Mouse (Mus musculus): ENCODE measurements around the gene Babam2. TPM values are rescaled to one million over a fixed set of nuclear protein-coding genes. Genes with fewer than 3 reads are reported as not detected.

The Babam2 gene
- total RNA-seq, 1 experiment, result 33.9 TPM

GRCm38 (mm10) chr5:31998806-31999205, 301.3 kb downstream of the Babam2 start:
- no peaks in the 10 kb centered on the region for H3K9me3 ChIP-seq (ENCODE audit: control insufficient read depth, insufficient read depth, low read depth, low read length)
- no peak overlapping the region for H3K9ac ChIP-seq (ENCODE audit: insufficient read depth, low read depth, low read length, poor library complexity, severe bottlenecking)
- in situ Hi-C loops (cut with MboI; ENCODE audit: low sequenced_read_pairs in 2 of 2, unreplicated experiment in 2 of 2), result no loop called here
- TF ChIP-seq CHD2 (IDR thresholded peaks at IDR 0.05; ENCODE audit: low read depth, low read length) (no peak), MAFK (IDR thresholded peaks at IDR 0.05; ENCODE audit: insufficient read depth, low read depth, low read length) (no peak), HCFC1 (IDR thresholded peaks at IDR 0.05; ENCODE audit: borderline replicate concordance, insufficient read depth, low read length) (no peak), ZC3H11A (IDR thresholded peaks at IDR 0.05; ENCODE audit: borderline replicate concordance, low read depth, low read length) (no peak), ZNF384 (IDR thresholded peaks at IDR 0.05; ENCODE audit: low read depth, low read length) (no peak)
- H3K4me1 ChIP-seq (ENCODE audit: control insufficient read depth in 2 of 2, insufficient read depth in 2 of 2, low read length in 2 of 2, poor library complexity in 1 of 2), result no peaks in the 10 kb centered on the region
- no peak overlapping the region for H3K4me3 ChIP-seq (ENCODE audit: insufficient read depth in 1 of 2, low read depth in 1 of 2, low read length in 2 of 2, poor library complexity in 1 of 2, severe bottlenecking in 1 of 2)
- no peak overlapping the region for H3K27ac ChIP-seq (ENCODE audit: insufficient read depth, low read depth, low read length, poor library complexity, severe bottlenecking)
- no peaks in the 10 kb centered on the region for H3K36me3 ChIP-seq (ENCODE audit: control insufficient read depth, insufficient read depth, low read length, poor library complexity, severe bottlenecking)
- no peak for DNase-seq (ENCODE audit: low read depth, low spot score)

DNA sequence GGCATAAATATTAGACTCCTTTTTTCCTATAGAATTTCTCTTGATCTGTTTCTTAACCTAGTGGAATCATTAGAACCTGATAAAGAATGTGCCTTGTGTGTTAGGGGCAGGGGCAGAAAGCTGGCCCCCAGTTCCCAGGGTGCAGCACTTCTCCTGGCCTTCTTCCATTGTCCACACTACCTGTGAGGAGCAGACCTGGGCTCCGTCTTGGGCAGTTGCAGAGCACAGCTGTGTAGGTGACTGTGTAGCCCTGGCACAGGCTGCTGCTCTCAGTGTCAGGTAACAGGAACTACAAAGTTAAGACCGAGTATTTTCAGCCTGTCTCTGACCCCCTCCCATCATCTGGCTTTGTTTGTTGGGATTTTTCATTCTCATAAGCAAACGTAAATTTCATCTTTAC, 302.6 kb downstream of the Babam2 start:
- Histone ChIP-seq H3K9ac (ENCODE audit: insufficient read depth, low read depth, low read length, poor library complexity, severe bottlenecking) (no peak overlapping the region), H3K27ac (ENCODE audit: insufficient read depth, low read depth, low read length, poor library complexity, severe bottlenecking) (no peak overlapping the region), H3K9me3 (ENCODE audit: control insufficient read depth, insufficient read depth, low read depth, low read length) (no peaks in the 10 kb centered on the region), H3K4me3 (ENCODE audit: insufficient read depth in 1 of 2, low read depth in 1 of 2, low read length in 2 of 2, poor library complexity in 1 of 2, severe bottlenecking in 1 of 2) (no peak overlapping the region), H3K36me3 (ENCODE audit: control insufficient read depth, insufficient read depth, low read length, poor library complexity, severe bottlenecking) (no peaks in the 10 kb centered on the region), H3K4me1 (ENCODE audit: control insufficient read depth in 2 of 2, insufficient read depth in 2 of 2, low read length in 2 of 2, poor library complexity in 1 of 2) (no peaks in the 10 kb centered on the region)
- no peak for DNase-seq (ENCODE audit: low read depth, low spot score)
- in situ Hi-C loops (cut with MboI; ENCODE audit: low sequenced_read_pairs in 2 of 2, unreplicated experiment in 2 of 2), result no loop called here
- TF ChIP-seq MAFK (IDR thresholded peaks at IDR 0.05; ENCODE audit: insufficient read depth, low read depth, low read length), result no peak
- no peak for TF ChIP-seq HCFC1 (IDR thresholded peaks at IDR 0.05; ENCODE audit: borderline replicate concordance, insufficient read depth, low read length)
- no peak for TF ChIP-seq CHD2 (IDR thresholded peaks at IDR 0.05; ENCODE audit: low read depth, low read length)
- no peak for TF ChIP-seq ZC3H11A (IDR thresholded peaks at IDR 0.05; ENCODE audit: borderline replicate concordance, low read depth, low read length)
- no peak for TF ChIP-seq ZNF384 (IDR thresholded peaks at IDR 0.05; ENCODE audit: low read depth, low read length)

GRCm38 (mm10) chr5:32001266-32001665, 303.8 kb downstream of the Babam2 start:
- Histone ChIP-seq H3K9ac (ENCODE audit: insufficient read depth, low read depth, low read length, poor library complexity, severe bottlenecking) (no peak overlapping the region), H3K4me3 (ENCODE audit: insufficient read depth in 1 of 2, low read depth in 1 of 2, low read length in 2 of 2, poor library complexity in 1 of 2, severe bottlenecking in 1 of 2) (no peak overlapping the region), H3K27ac (ENCODE audit: insufficient read depth, low read depth, low read length, poor library complexity, severe bottlenecking) (no peak overlapping the region), H3K9me3 (ENCODE audit: control insufficient read depth, insufficient read depth, low read depth, low read length) (no peaks in the 10 kb centered on the region), H3K4me1 (ENCODE audit: control insufficient read depth in 2 of 2, insufficient read depth in 2 of 2, low read length in 2 of 2, poor library complexity in 1 of 2) (no peaks in the 10 kb centered on the region), H3K36me3 (ENCODE audit: control insufficient read depth, insufficient read depth, low read length, poor library complexity, severe bottlenecking) (no peaks in the 10 kb centered on the region)
- no peak for DNase-seq (ENCODE audit: low read depth, low spot score)
- in situ Hi-C loops (cut with MboI; ENCODE audit: low sequenced_read_pairs in 2 of 2, unreplicated experiment in 2 of 2), result no loop called here
- TF ChIP-seq ZNF384 (IDR thresholded peaks at IDR 0.05; ENCODE audit: low read depth, low read length), result no peak
- TF ChIP-seq HCFC1 (IDR thresholded peaks at IDR 0.05; ENCODE audit: borderline replicate concordance, insufficient read depth, low read length), result no peak
- no peak for TF ChIP-seq CHD2 (IDR thresholded peaks at IDR 0.05; ENCODE audit: low read depth, low read length)
- TF ChIP-seq ZC3H11A (IDR thresholded peaks at IDR 0.05; ENCODE audit: borderline replicate concordance, low read depth, low read length), result no peak
- TF ChIP-seq MAFK (IDR thresholded peaks at IDR 0.05; ENCODE audit: insufficient read depth, low read depth, low read length), result no peak

DNA sequence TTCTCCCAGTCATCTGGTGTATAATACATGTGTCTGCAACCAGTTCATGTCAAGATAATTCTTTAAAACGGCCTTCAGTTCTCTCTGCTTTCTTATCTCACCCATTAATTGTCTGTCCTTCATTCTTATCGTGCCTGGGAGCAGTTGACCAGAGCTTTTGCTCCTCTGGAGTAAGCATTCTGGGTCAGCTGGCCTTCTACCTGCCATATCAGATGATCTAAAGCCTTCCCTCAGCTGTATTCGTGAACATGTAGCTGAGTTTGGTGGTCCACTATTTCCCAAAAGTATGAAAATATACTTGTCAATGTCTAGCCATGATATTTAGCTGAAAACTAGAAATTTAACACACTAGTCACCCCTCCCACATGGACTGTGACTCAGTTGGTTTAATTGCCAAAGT, 304.3 kb downstream of the Babam2 start:
- Histone ChIP-seq H3K9ac (ENCODE audit: insufficient read depth, low read depth, low read length, poor library complexity, severe bottlenecking) (no peak overlapping the region), H3K36me3 (ENCODE audit: control insufficient read depth, insufficient read depth, low read length, poor library complexity, severe bottlenecking) (no peaks in the 10 kb centered on the region), H3K4me3 (ENCODE audit: insufficient read depth in 1 of 2, low read depth in 1 of 2, low read length in 2 of 2, poor library complexity in 1 of 2, severe bottlenecking in 1 of 2) (no peak overlapping the region), H3K27ac (ENCODE audit: insufficient read depth, low read depth, low read length, poor library complexity, severe bottlenecking) (no peak overlapping the region), H3K4me1 (ENCODE audit: control insufficient read depth in 2 of 2, insufficient read depth in 2 of 2, low read length in 2 of 2, poor library complexity in 1 of 2) (no peaks in the 10 kb centered on the region), H3K9me3 (ENCODE audit: control insufficient read depth, insufficient read depth, low read depth, low read length) (no peaks in the 10 kb centered on the region)
- DNase-seq (ENCODE audit: low read depth, low spot score), result no peak
- TF ChIP-seq HCFC1 (IDR thresholded peaks at IDR 0.05; ENCODE audit: borderline replicate concordance, insufficient read depth, low read length) (no peak), ZC3H11A (IDR thresholded peaks at IDR 0.05; ENCODE audit: borderline replicate concordance, low read depth, low read length) (no peak), ZNF384 (IDR thresholded peaks at IDR 0.05; ENCODE audit: low read depth, low read length) (no peak), MAFK (IDR thresholded peaks at IDR 0.05; ENCODE audit: insufficient read depth, low read depth, low read length) (no peak), CHD2 (IDR thresholded peaks at IDR 0.05; ENCODE audit: low read depth, low read length) (no peak)
- in situ Hi-C loops (cut with MboI; ENCODE audit: low sequenced_read_pairs in 2 of 2, unreplicated experiment in 2 of 2), result no loop called here

GRCm38 (mm10) chr5:32008401-32008800, 310.9 kb downstream of the Babam2 start:
- no peak overlapping the region for H3K9ac ChIP-seq (ENCODE audit: insufficient read depth, low read depth, low read length, poor library complexity, severe bottlenecking)
- H3K27ac ChIP-seq (ENCODE audit: insufficient read depth, low read depth, low read length, poor library complexity, severe bottlenecking), result no peak overlapping the region
- H3K36me3 ChIP-seq (ENCODE audit: control insufficient read depth, insufficient read depth, low read length, poor library complexity, severe bottlenecking), result no peaks in the 10 kb centered on the region
- H3K4me1 ChIP-seq (ENCODE audit: control insufficient read depth in 2 of 2, insufficient read depth in 2 of 2, low read length in 2 of 2, poor library complexity in 1 of 2), result no peaks in the 10 kb centered on the region
- in situ Hi-C loops (cut with MboI; ENCODE audit: low sequenced_read_pairs in 2 of 2, unreplicated experiment in 2 of 2), result no loop called here
- no peak for TF ChIP-seq ZNF384 (IDR thresholded peaks at IDR 0.05; ENCODE audit: low read depth, low read length)
- no peak for TF ChIP-seq CHD2 (IDR thresholded peaks at IDR 0.05; ENCODE audit: low read depth, low read length)
- TF ChIP-seq ZC3H11A (IDR thresholded peaks at IDR 0.05; ENCODE audit: borderline replicate concordance, low read depth, low read length), result no peak
- no peak for TF ChIP-seq MAFK (IDR thresholded peaks at IDR 0.05; ENCODE audit: insufficient read depth, low read depth, low read length)
- no peak for TF ChIP-seq HCFC1 (IDR thresholded peaks at IDR 0.05; ENCODE audit: borderline replicate concordance, insufficient read depth, low read length)
- DNase-seq (ENCODE audit: low read depth, low spot score), result no peak
- no peak overlapping the region for H3K4me3 ChIP-seq (ENCODE audit: insufficient read depth in 1 of 2, low read depth in 1 of 2, low read length in 2 of 2, poor library complexity in 1 of 2, severe bottlenecking in 1 of 2)
- no peaks in the 10 kb centered on the region for H3K9me3 ChIP-seq (ENCODE audit: control insufficient read depth, insufficient read depth, low read depth, low read length)

All from ES-E14 (cell line).